Mouse (Mus musculus) heart, embryonic 10.5 days (tissue): ENCODE measurements at regions not wholly inside any gene's neighbourhood (a gene's known extent, or its start where the extent isn't known, plus 50 kb on each side); places are given as distances from the start of the nearest gene placed in this dataset.
A peak's percentile ranks its signal among the peaks of the same experiment; 100 is the strongest.

Experiments
- DNase-seq: peaks from one replicate; pipeline ENCODE4 v3.0.0-alpha.2; 2017; ENCODE audit warnings: low spot score
- H3K27ac ChIP-seq: fragments of 300-500 bp; sonication (generic); 2 replicates; pipeline ENCODE4 v1.5.1; 2016; ENCODE audit warnings: mild to moderate bottlenecking
- H3K27me3 ChIP-seq: fragments of 300-500 bp; sonication (generic); 2 replicates; pipeline ENCODE4 v1.6.1; 2016; ENCODE audit warnings: mild to moderate bottlenecking; ENCODE audit not compliant: poor library complexity, insufficient read depth, severe bottlenecking
- H3K36me3 ChIP-seq: fragments of 300-500 bp; sonication (generic); 2 replicates; pipeline ENCODE4 v1.6.1; 2016; ENCODE audit warnings: mild to moderate bottlenecking, moderate library complexity
- H3K4me1 ChIP-seq: fragments of 300-500 bp; sonication (generic); 2 replicates; pipeline ENCODE4 v1.6.1; 2016; ENCODE audit warnings: mild to moderate bottlenecking
- H3K4me3 ChIP-seq: fragments of 300-500 bp; sonication (generic); 2 replicates; pipeline ENCODE4 v1.5.1; 2016; ENCODE audit warnings: mild to moderate bottlenecking, moderate library complexity
- H3K9me3 ChIP-seq: fragments of 300-500 bp; sonication (generic); 2 replicates; pipeline ENCODE4 v1.6.1; 2016; ENCODE audit warnings: mild to moderate bottlenecking, moderate library complexity
- WGBS: fragments of 180-500 bp; shearing (Covaris S2); methylation state at CpG from one replicate; pipeline ENCODE4 v1.1.7; 2016; 5-methylcytosine and 5-hydroxymethylcytosine counted together

- no peak for DNase-seq
- H3K4me1 ChIP-seq, result peaks cover 64% of the 10 kb centered on the region
- no peaks in the 10 kb centered on the region for H3K27me3 ChIP-seq
- peaks cover 5% of the 10 kb centered on the region for H3K36me3 ChIP-seq
- 92% methylated on average over 4 of the region's 4 CpGs for WGBS
- H3K4me3 ChIP-seq, result no peak overlapping the region
- 0 out of 2 replicates have a peak, but pooled peaks cover 3% of the 10 kb centered on the region for H3K9me3 ChIP-seq
- no peak overlapping the region for H3K27ac ChIP-seq
Observed at GRCm38 (mm10) chr2:166408806-166409205, 253.3 kb upstream of the Sulf2 start.

GRCm38 (mm10) chr2:166408009-166408408 is 252.5 kb upstream of the Sulf2 start:
- H3K4me1 ChIP-seq, result peaks cover 63% of the 10 kb centered on the region
- no peak overlapping the region for H3K4me3 ChIP-seq
- peaks cover 5% of the 10 kb centered on the region for H3K36me3 ChIP-seq
- DNase-seq, result no peak
- 88% methylated on average over 16 of the region's 16 CpGs for WGBS
- no peak overlapping the region for H3K27ac ChIP-seq
- H3K27me3 ChIP-seq, result no peaks in the 10 kb centered on the region
- 0 out of 2 replicates have a peak, but pooled peaks cover 3% of the 10 kb centered on the region for H3K9me3 ChIP-seq

GRCm38 (mm10) chr2:166406826-166407225 is 251.4 kb upstream of the Sulf2 start:
- Histone ChIP-seq H3K4me1 (peaks cover 61% of the 10 kb centered on the region), H3K27ac (peak overlapping the region; percentile 79), H3K27me3 (no peaks in the 10 kb centered on the region), H3K9me3 (0 out of 2 replicates have a peak, but pooled peaks cover 3% of the 10 kb centered on the region), H3K36me3 (peaks cover 5% of the 10 kb centered on the region), H3K4me3 (no peak overlapping the region)
- whole genome bisulfite sequencing, result 77% methylated on average over 11 of the region's 11 CpGs
- DNase-seq, result no peak

- Histone ChIP-seq H3K27me3 (no peaks in the 10 kb centered on the region), H3K36me3 (no peaks in the 10 kb centered on the region), H3K4me3 (peak overlapping the region; percentile 30; the same call in 1 of the 2 replicates), H3K4me1 (peaks cover 81% of the 10 kb centered on the region), H3K27ac (peak overlapping the region; percentile 90), H3K9me3 (no peaks in the 10 kb centered on the region)
- WGBS, result 43% methylated on average over 10 of the region's 10 CpGs
- peak; percentile 91 for DNase-seq
Observed at GRCm38 (mm10) chr2:166403319-166403718, 247.9 kb upstream of the Sulf2 start.

GRCm38 (mm10) chr2:166401860-166402259 is 246.4 kb upstream of the Sulf2 start:
- Histone ChIP-seq H3K9me3 (no peaks in the 10 kb centered on the region), H3K27ac (peak overlapping the region; percentile 93), H3K27me3 (no peaks in the 10 kb centered on the region), H3K4me1 (peaks cover 91% of the 10 kb centered on the region), H3K36me3 (no peaks in the 10 kb centered on the region), H3K4me3 (no peak overlapping the region)
- 90% methylated on average over 3 of the region's 3 CpGs for WGBS
- DNase-seq, result no peak

GRCm38 (mm10) chr2:166400304-166400703 is 244.8 kb upstream of the Sulf2 start:
- no peaks in the 10 kb centered on the region for H3K9me3 ChIP-seq
- no peak overlapping the region for H3K4me3 ChIP-seq
- no peaks in the 10 kb centered on the region for H3K36me3 ChIP-seq
- 60% methylated on average over 10 of the region's 10 CpGs for WGBS
- peak overlapping the region; percentile 93 for H3K27ac ChIP-seq
- peaks cover 79% of the 10 kb centered on the region for H3K4me1 ChIP-seq
- DNase-seq, result no peak
- H3K27me3 ChIP-seq, result no peaks in the 10 kb centered on the region

- Histone ChIP-seq H3K4me3 (no peak overlapping the region), H3K9me3 (no peaks in the 10 kb centered on the region), H3K4me1 (peaks cover 83% of the 10 kb centered on the region), H3K27me3 (no peaks in the 10 kb centered on the region), H3K36me3 (no peaks in the 10 kb centered on the region), H3K27ac (peak overlapping the region; percentile 93)
- 6% methylated on average over 6 of the region's 6 CpGs for WGBS
- DNase-seq, result peak; percentile 93
Observed at GRCm38 (mm10) chr2:166399140-166399830, 243.8 kb upstream of the Sulf2 start.

GRCm38 (mm10) chr2:166398774-166399139 is 243.3 kb upstream of the Sulf2 start:
- DNase-seq, result no peak
- Histone ChIP-seq H3K4me1 (peaks cover 79% of the 10 kb centered on the region), H3K9me3 (no peaks in the 10 kb centered on the region), H3K27ac (peak overlapping the region; percentile 93), H3K4me3 (no peak overlapping the region), H3K27me3 (no peaks in the 10 kb centered on the region), H3K36me3 (no peaks in the 10 kb centered on the region)
- 55% methylated on average over 5 of the region's 5 CpGs for WGBS

- H3K27me3 ChIP-seq, result 0 out of 2 replicates have a peak, but pooled peaks cover 1% of the 10 kb centered on the region
- no peaks in the 10 kb centered on the region for H3K9me3 ChIP-seq
- 84% methylated on average over 10 of the region's 10 CpGs for WGBS
- H3K27ac ChIP-seq, result peak overlapping the region; percentile 93
- H3K4me3 ChIP-seq, result no peak overlapping the region
- peaks cover 77% of the 10 kb centered on the region for H3K4me1 ChIP-seq
- H3K36me3 ChIP-seq, result no peaks in the 10 kb centered on the region
- DNase-seq, result no peak
Observed at GRCm38 (mm10) chr2:166398156-166398555, 242.7 kb upstream of the Sulf2 start.

- Histone ChIP-seq H3K4me3 (no peak overlapping the region), H3K27ac (peak overlapping the region; percentile 57), H3K27me3 (0 out of 2 replicates have a peak, but pooled peaks cover 9% of the 10 kb centered on the region), H3K36me3 (no peaks in the 10 kb centered on the region), H3K4me1 (peaks cover 62% of the 10 kb centered on the region), H3K9me3 (no peaks in the 10 kb centered on the region)
- DNase-seq, result no peak
- 71% methylated on average over 13 of the region's 13 CpGs for whole genome bisulfite sequencing
Observed at GRCm38 (mm10) chr2:166394666-166395065, 239.2 kb upstream of the Sulf2 start.

- no peaks in the 10 kb centered on the region for H3K9me3 ChIP-seq
- peak overlapping the region; percentile 76 for H3K27ac ChIP-seq
- H3K4me3 ChIP-seq, result no peak overlapping the region
- 35% methylated on average over 5 of the region's 5 CpGs for WGBS
- H3K4me1 ChIP-seq, result peaks cover 55% of the 10 kb centered on the region
- H3K27me3 ChIP-seq, result 0 out of 2 replicates have a peak, but pooled peaks cover 11% of the 10 kb centered on the region
- no peaks in the 10 kb centered on the region for H3K36me3 ChIP-seq
- no peak for DNase-seq
Observed at GRCm38 (mm10) chr2:166391176-166391575, 235.7 kb upstream of the Sulf2 start.

GRCm38 (mm10) chr2:166388050-166388449 is 232.6 kb upstream of the Sulf2 start:
- no peak overlapping the region for H3K27ac ChIP-seq
- 0 out of 2 replicates have a peak, but pooled peaks cover 13% of the 10 kb centered on the region for H3K27me3 ChIP-seq
- no peak overlapping the region for H3K4me3 ChIP-seq
- DNase-seq, result no peak
- WGBS, result 68% methylated on average over 6 of the region's 6 CpGs
- no peaks in the 10 kb centered on the region for H3K9me3 ChIP-seq
- H3K4me1 ChIP-seq, result peaks cover 46% of the 10 kb centered on the region
- H3K36me3 ChIP-seq, result no peaks in the 10 kb centered on the region

- Histone ChIP-seq H3K4me1 (peaks cover 39% of the 10 kb centered on the region), H3K36me3 (no peaks in the 10 kb centered on the region), H3K9me3 (no peaks in the 10 kb centered on the region), H3K4me3 (no peak overlapping the region), H3K27ac (no peak overlapping the region), H3K27me3 (0 out of 2 replicates have a peak, but pooled peaks cover 7% of the 10 kb centered on the region)
- DNase-seq, result no peak
- WGBS, result 72% methylated on average over 5 of the region's 5 CpGs
Observed at GRCm38 (mm10) chr2:166386817-166387216, 231.4 kb upstream of the Sulf2 start.
